Mouse (Mus musculus): ENCODE measurements at regions not wholly inside any gene's neighbourhood (a gene's known extent, or its start where the extent isn't known, plus 50 kb on each side); places are given as distances from the start of the nearest gene placed in this dataset.

DNA sequence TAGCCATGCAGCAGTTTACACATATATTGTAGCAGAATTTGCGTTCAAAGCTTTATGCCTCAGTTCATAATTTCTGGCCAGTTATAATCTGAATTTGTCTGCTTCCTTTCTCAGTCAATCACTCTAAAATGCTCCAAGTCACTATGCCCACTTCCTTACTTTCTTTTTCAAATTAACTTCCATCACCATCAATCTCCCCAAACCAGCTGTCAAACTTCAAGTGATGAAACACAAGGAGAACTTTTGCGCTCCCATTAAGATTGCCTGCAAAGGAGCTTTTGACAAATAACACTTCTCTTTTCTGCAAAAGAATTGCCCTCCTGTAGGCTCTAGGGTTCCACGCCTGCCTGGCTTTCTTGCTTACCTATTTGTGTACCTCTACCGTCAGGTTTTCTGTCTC lies 50.6 kb upstream of the Pou1f1 start:
- intact Hi-C loops (cut with DNase I): loop anchor here (2.0 to 5.0 kb wide), 2 partner anchors 57 to 97 kb away; no protein-coding TSS in a partner anchor
- no peak for DNase-seq (ENCODE audit: low spot score in 2 of 2)

Small RNA genes lying in the stretch of these regions (microRNA-seq; reads per million reads assigned to microRNA genes)
- 0 reads per million in 2 experiments for gene Gm23659
